ENCODE assay signal across 8 mouse cellular contexts in the genomic region with DNA sequence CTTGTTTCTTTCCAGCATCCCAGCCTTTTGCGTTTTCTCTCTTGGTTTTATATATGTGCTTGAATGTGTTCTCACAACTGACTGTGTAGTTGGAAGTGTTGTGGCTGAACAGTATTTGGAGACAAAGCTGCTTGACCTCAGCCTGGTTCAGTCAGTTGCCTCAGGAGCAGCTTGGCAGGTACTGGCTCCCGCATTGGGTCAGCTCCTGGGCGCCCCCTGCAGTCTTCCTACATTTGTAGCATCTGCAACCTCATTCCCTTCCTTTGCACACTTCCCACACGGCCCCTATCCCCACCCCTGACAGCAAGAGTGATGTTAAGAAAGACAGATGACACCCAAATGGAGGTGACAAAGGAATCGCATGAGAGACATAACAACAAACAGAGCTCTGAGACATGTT. TPM values are rescaled to one million over a fixed set of nuclear protein-coding genes. Genes with fewer than 3 reads are reported as not detected.
DNase-seq lines count a peak whose midpoint lies in the region; ATAC-seq and TF ChIP-seq lines count a peak whose summit lies in the region.
"Had no signal": no experiment of that assay in that cellular context is flagged by ENCODE, and none has a peak within 500 bp of the region (broad histone marks: within the 10 kb centered on the region; RNA-seq: fewer than 3 reads in every experiment).

No protein-coding gene starts in this region.

- DNase-seq in CH12.LX (ENCODE audit: extremely low read depth), result peak; percentile 24
- peak; percentile 68 to 74 for DNase-seq in adrenal gland, adult 18-20 months (ENCODE audit: low spot score in 2 of 2)
- DNase-seq in heart, postnatal 0 days (ENCODE audit: low spot score), result peak; percentile 34
- DNase-seq in left cerebral cortex, adult 2 months (ENCODE audit: extremely low spot score in 1 of 2, low spot score in 2 of 2), result peak; percentile 34 to 69
- peak; percentile 25 to 33 for DNase-seq in spleen, postnatal 14 days (ENCODE audit: low spot score in 2 of 2)

- in situ Hi-C loops in CH12.LX (cut with MboI; ENCODE audit: low pct_ligation_motif_present, low pct_unique_long_range_greater_than_20kb, low sequenced_read_pairs), result no loop called here

- no peaks in the 10 kb centered on the region for H3K27me3 ChIP-seq in CH12.LX (replicated peaks)
- no peaks in the 10 kb centered on the region for H3K27me3 ChIP-seq in heart, postnatal 0 days (ENCODE audit: control insufficient read depth, insufficient read depth, low read length)

- TF ChIP-seq CTCF in CH12.LX (conservative IDR thresholded peaks at IDR 0.05 in 1 of 2, IDR thresholded peaks at IDR 0.05 in 1 of 2; ENCODE audit: low read depth in 2 of 2, low read length in 2 of 2), result peak; percentile 18 to 76; a peak in 3 of 4 replicates
- peak; percentile 58 for TF ChIP-seq CTCF in heart, postnatal 0 days (IDR thresholded peaks at IDR 0.05; ENCODE audit: low read depth)
- TF ChIP-seq CTCF in left cerebral cortex, adult 2 months (IDR thresholded peaks at IDR 0.05), result peak; percentile 72

- no peak for TF ChIP-seq POLR2A in CH12.LX (IDR thresholded peaks at IDR 0.05; ENCODE audit: low read depth, low read length)

- H3K27ac ChIP-seq in CH12.LX (ENCODE audit: insufficient read depth, low read depth), result no peak overlapping the region
- no peak overlapping the region for H3K27ac ChIP-seq in heart, postnatal 0 days (ENCODE audit: low read depth)
- no peak overlapping the region for H3K27ac ChIP-seq in left cerebral cortex, adult 2 months
- H3K27ac ChIP-seq: macrophage had no signal

- peak overlapping the region; percentile 81 for H3K4me2 ChIP-seq in CH12.LX (ENCODE audit: insufficient read depth, low read depth, poor library complexity, severe bottlenecking)
- H3K4me2 ChIP-seq in heart, postnatal 0 days (ENCODE audit: low read depth, low read length), result no peak overlapping the region

- TF ChIP-seq EP300 in CH12.LX (IDR thresholded peaks at IDR 0.05; ENCODE audit: low read length), result no peak
- no peak for TF ChIP-seq EP300 in heart, postnatal 0 days (IDR thresholded peaks at IDR 0.05; ENCODE audit: low read depth)

- intact Hi-C loops in left cerebral cortex, adult 2 months (cut with DNase I), result loop anchor here (2.0 kb wide), 1 partner anchor 122 kb away; no protein-coding TSS in a partner anchor

- H3K4me1 ChIP-seq in CH12.LX (ENCODE audit: control insufficient read depth in 1 of 2, insufficient read depth in 2 of 2), result no peaks in the 10 kb centered on the region
- no peaks in the 10 kb centered on the region for H3K4me1 ChIP-seq in heart, postnatal 0 days (ENCODE audit: control insufficient read depth, insufficient read depth)

- no peaks in the 10 kb centered on the region for H3K79me2 ChIP-seq in CH12.LX (replicated peaks; ENCODE audit: control insufficient read depth, extremely low read depth, insufficient read depth, poor library complexity, severe bottlenecking)

- ATAC-seq in common myeloid progenitor, adult 5-6 weeks (replicated peaks; ENCODE audit: low read depth, poor library complexity, severe bottlenecking), result peak; percentile 91
- ATAC-seq in heart, postnatal 0 days (ENCODE audit: insufficient read depth, low read depth), result no peak
- peak; percentile 95 for ATAC-seq in megakaryocyte progenitor cell, adult 5-6 weeks (replicated peaks; ENCODE audit: poor library complexity)

- H3K36me3 ChIP-seq in CH12.LX (replicated peaks in 1 of 2; ENCODE audit: control insufficient read depth in 1 of 2, insufficient read depth in 1 of 2, low read length in 1 of 2), result no peaks in the 10 kb centered on the region
- H3K36me3 ChIP-seq in heart, postnatal 0 days (replicated peaks; ENCODE audit: control insufficient read depth, insufficient read depth, low read length), result no peaks in the 10 kb centered on the region

- WGBS in heart, postnatal 0 days, result 4% methylated on average over 5 of the region's 5 CpGs

- dilution Hi-C loops in CH12.LX (cut with MboI; ENCODE audit: extremely low pct_ligation_motif_present, extremely low pct_unique_long_range_greater_than_20kb, low sequenced_read_pairs), result no loop called here

- TF ChIP-seq RAD21 in CH12.LX (IDR thresholded peaks at IDR 0.05; ENCODE audit: low read depth, low read length), result peak; percentile 59

- H3K9me3 ChIP-seq in CH12.LX (replicated peaks; ENCODE audit: low read length), result no peaks in the 10 kb centered on the region
- no peaks in the 10 kb centered on the region for H3K9me3 ChIP-seq in heart, postnatal 0 days (replicated peaks; ENCODE audit: control insufficient read depth, low read length)

- no peak overlapping the region for H3K9ac ChIP-seq in CH12.LX (ENCODE audit: insufficient read depth, low read depth)
- no peak overlapping the region for H3K9ac ChIP-seq in heart, postnatal 0 days (replicated peaks; ENCODE audit: low read depth, low read length)

- H3K4me3 ChIP-seq in CH12.LX (replicated peaks in 1 of 3; ENCODE audit: low read depth in 2 of 3, low read length in 2 of 3, poor library complexity in 1 of 3), result no peak overlapping the region
- no peak overlapping the region for H3K4me3 ChIP-seq in heart, postnatal 0 days (ENCODE audit: low read depth, low read length)
- no peak overlapping the region for H3K4me3 ChIP-seq in left cerebral cortex, adult 2 months

TF ChIP-seq in CH12.LX, 34 proteins besides CTCF, POLR2A, EP300 and RAD21:
- peak; percentile 69 for TF ChIP-seq SMC3 (IDR thresholded peaks at IDR 0.05; ENCODE audit: low read depth, low read length)
- no peak for TF ChIP-seq MYC (IDR thresholded peaks at IDR 0.05; ENCODE audit: low read depth, low read length)

RNA-seq across cellular contexts. Expression of a gene that starts 11.4 kb away (rescaled TPM):
- total RNA-seq in CH12.LX (2012; rRNA removed) (not detected in 2 replicates), CH12.LX (2014; rRNA removed) (not detected in 2 replicates)
- polyA plus RNA-seq in CH12.LX (2012; ENCODE audit: insufficient read length, low read depth), result not detected in 2 replicates
- total RNA-seq in adrenal gland, adult 18-20 months (2021), result not detected
- total RNA-seq in common myeloid progenitor, adult 5-6 weeks (2017), result not detected in 2 replicates
- total RNA-seq in heart, postnatal 0 days (2014; rRNA removed; ENCODE audit: low replicate concordance), result not detected in 2 replicates
- not detected in 2 replicates for polyA plus RNA-seq in heart, postnatal 0 days (2015; fragmentation: Nextera tagmentation; extraction: Ambion mirVana)
- not detected for total RNA-seq in left cerebral cortex, adult 2 months (2021)
- total RNA-seq in megakaryocyte progenitor cell, adult 5-6 weeks (2015), result not detected in 2 replicates
- total RNA-seq in megakaryocyte progenitor cell, adult 5-6 weeks (2017), result not detected in 2 replicates
- polyA plus RNA-seq: macrophage had no signal

RNA-seq across cellular contexts. Expression of a gene that starts 14.4 kb away (rescaled TPM):
- total RNA-seq in CH12.LX (2012; rRNA removed) (288 and 377 TPM in 2 replicates), CH12.LX (2014; rRNA removed) (80.1 and 83.7 TPM in 2 replicates)
- 197 and 210 TPM in 2 replicates for polyA plus RNA-seq in CH12.LX (2012; ENCODE audit: insufficient read length, low read depth)
- total RNA-seq in adrenal gland, adult 18-20 months (2021), result 100 to 1,000 TPM; 112 to 139 TPM
- total RNA-seq in common myeloid progenitor, adult 5-6 weeks (2017), result 149 and 176 TPM in 2 replicates
- total RNA-seq in heart, postnatal 0 days (2014; rRNA removed; ENCODE audit: low replicate concordance), result 101 and 120 TPM in 2 replicates
- polyA plus RNA-seq in heart, postnatal 0 days (2015; fragmentation: Nextera tagmentation; extraction: Ambion mirVana), result 52.2 and 54.7 TPM in 2 replicates
- total RNA-seq in left cerebral cortex, adult 2 months (2021), result 10 to 100 TPM; 76.7 to 77.9 TPM
- total RNA-seq in megakaryocyte progenitor cell, adult 5-6 weeks (2015), result 85.0 and 89.1 TPM in 2 replicates
- 177 and 186 TPM in 2 replicates for total RNA-seq in megakaryocyte progenitor cell, adult 5-6 weeks (2017)

RNA-seq across cellular contexts. Expression of a gene that starts 32.3 kb away (rescaled TPM):
- total RNA-seq in CH12.LX (2012; rRNA removed), result 7.4 and 7.8 TPM in 2 replicates
- 3.0 and 4.4 TPM in 2 replicates for total RNA-seq in CH12.LX (2014; rRNA removed)
- 7.2 and 10.8 TPM in 2 replicates for polyA plus RNA-seq in CH12.LX (2012; ENCODE audit: insufficient read length, low read depth)
- 10 to 100 TPM; 15.2 to 18.1 TPM for total RNA-seq in adrenal gland, adult 18-20 months (2021)
- 12.3 and 18.8 TPM in 2 replicates for total RNA-seq in common myeloid progenitor, adult 5-6 weeks (2017)
- 5.9 and 6.4 TPM in 2 replicates for total RNA-seq in heart, postnatal 0 days (2014; rRNA removed; ENCODE audit: low replicate concordance)
- 4.2 and 4.3 TPM in 2 replicates for polyA plus RNA-seq in heart, postnatal 0 days (2015; fragmentation: Nextera tagmentation; extraction: Ambion mirVana)
- total RNA-seq in left cerebral cortex, adult 2 months (2021), result 10 to 100 TPM; 20.9 to 25.7 TPM
- 4.0 and 4.4 TPM in 2 replicates for total RNA-seq in megakaryocyte progenitor cell, adult 5-6 weeks (2015)
- total RNA-seq in megakaryocyte progenitor cell, adult 5-6 weeks (2017), result 9.5 and 10.2 TPM in 2 replicates

RNA-seq across cellular contexts. Expression of a gene that starts 32.9 kb away (rescaled TPM):
- total RNA-seq in CH12.LX (2012; rRNA removed) (not detected in 2 replicates), CH12.LX (2014; rRNA removed) (not detected in 2 replicates)
- not detected in 2 replicates for polyA plus RNA-seq in CH12.LX (2012; ENCODE audit: insufficient read length, low read depth)
- not detected for total RNA-seq in adrenal gland, adult 18-20 months (2021)
- not detected in 2 replicates for total RNA-seq in common myeloid progenitor, adult 5-6 weeks (2017)
- total RNA-seq in heart, postnatal 0 days (2014; rRNA removed; ENCODE audit: low replicate concordance), result not detected in 2 replicates
- polyA plus RNA-seq in heart, postnatal 0 days (2015; fragmentation: Nextera tagmentation; extraction: Ambion mirVana), result not detected in 2 replicates
- total RNA-seq in left cerebral cortex, adult 2 months (2021), result not detected
- total RNA-seq in megakaryocyte progenitor cell, adult 5-6 weeks (2015), result not detected in 2 replicates
- total RNA-seq in megakaryocyte progenitor cell, adult 5-6 weeks (2017), result not detected in 2 replicates
- polyA plus RNA-seq: macrophage had no signal

RNA-seq across cellular contexts. Expression of a gene that starts 37.2 kb away (rescaled TPM):
- total RNA-seq in CH12.LX (2012; rRNA removed) (59.6 and 67.3 TPM in 2 replicates), CH12.LX (2014; rRNA removed) (77.5 and 99.7 TPM in 2 replicates)
- 101 and 104 TPM in 2 replicates for polyA plus RNA-seq in CH12.LX (2012; ENCODE audit: insufficient read length, low read depth)
- 100 to 1,000 TPM; 139 to 163 TPM for total RNA-seq in adrenal gland, adult 18-20 months (2021)
- 31.9 and 39.4 TPM in 2 replicates for total RNA-seq in common myeloid progenitor, adult 5-6 weeks (2017)
- total RNA-seq in heart, postnatal 0 days (2014; rRNA removed; ENCODE audit: low replicate concordance), result 219 and 253 TPM in 2 replicates
- 235 and 240 TPM in 2 replicates for polyA plus RNA-seq in heart, postnatal 0 days (2015; fragmentation: Nextera tagmentation; extraction: Ambion mirVana)
- total RNA-seq in left cerebral cortex, adult 2 months (2021), result 100 to 1,000 TPM; 263 TPM
- total RNA-seq in megakaryocyte progenitor cell, adult 5-6 weeks (2015), result 45.1 and 45.5 TPM in 2 replicates
- 44.2 and 45.2 TPM in 2 replicates for total RNA-seq in megakaryocyte progenitor cell, adult 5-6 weeks (2017)
